ENCODE assay signal across 7 mouse cellular contexts in genomic region chr8:111185472-111185947, GRCm38 (mm10).
DNase-seq lines count a peak whose midpoint lies in the region; ATAC-seq and TF ChIP-seq lines count a peak whose summit lies in the region.

No protein-coding gene starts in this region.

- H3K4me3 ChIP-seq in midbrain, postnatal 0 days (ENCODE audit: low read depth, low read length): no peak overlapping the region
- no peak overlapping the region for H3K4me3 ChIP-seq in midbrain, embryonic 10.5 days

- no peak overlapping the region for H3K4me2 ChIP-seq in midbrain, postnatal 0 days (ENCODE audit: low read depth, low read length, poor library complexity, severe bottlenecking)

- H3K36me3 ChIP-seq in midbrain, postnatal 0 days (ENCODE audit: insufficient read depth, low read length): peaks cover 40% of the 10 kb centered on the region
- peaks cover 88% of the 10 kb centered on the region for H3K36me3 ChIP-seq in midbrain, embryonic 10.5 days

- H3K27ac ChIP-seq in midbrain, postnatal 0 days (ENCODE audit: low read depth, low read length): no peak overlapping the region
- no peak overlapping the region for H3K27ac ChIP-seq in midbrain, embryonic 10.5 days (replicated peaks)

- no peaks in the 10 kb centered on the region for H3K4me1 ChIP-seq in midbrain, postnatal 0 days (ENCODE audit: insufficient read depth, low read length)
- H3K4me1 ChIP-seq in midbrain, embryonic 10.5 days: no peaks in the 10 kb centered on the region

- no peak overlapping the region for H3K9ac ChIP-seq in midbrain, postnatal 0 days (replicated peaks; ENCODE audit: low read length, poor library complexity, severe bottlenecking)

- peak; percentile 66 for DNase-seq in midbrain, postnatal 0 days (ENCODE audit: low spot score)
- DNase-seq in midbrain, embryonic 10.5 days (ENCODE audit: low spot score): no peak
- DNase-seq in gonadal fat pad, adult 2 months (ENCODE audit: low read depth): peak; percentile 92
- peak; percentile 38 for DNase-seq in left cerebral cortex, adult 11 months (ENCODE audit: low spot score)
- peak; percentile 44 for DNase-seq in urinary bladder, adult 2 months (ENCODE audit: low spot score)
- no peak for DNase-seq in thymus, postnatal 4 days

- TF ChIP-seq CTCF in midbrain, postnatal 0 days (IDR thresholded peaks at IDR 0.05): no peak

- no peak for ATAC-seq in midbrain, postnatal 0 days (ENCODE audit: low FRiP score)
- ATAC-seq in cerebellum, adult (ENCODE audit: insufficient number of reproducible peaks, low FRiP score, low TSS enrichment): peak; percentile 45; the same call in 1 of the 2 replicates

- WGBS in midbrain, postnatal 0 days: 65% methylated on average over 4 of the region's 4 CpGs
- WGBS in midbrain, embryonic 10.5 days: 86% methylated on average over 4 of the region's 4 CpGs

- H3K9me3 ChIP-seq in midbrain, postnatal 0 days (ENCODE audit: low read length): no peaks in the 10 kb centered on the region
- no peaks in the 10 kb centered on the region for H3K9me3 ChIP-seq in midbrain, embryonic 10.5 days (replicated peaks)

- H3K27me3 ChIP-seq in midbrain, postnatal 0 days (ENCODE audit: insufficient read depth, low read length): no peaks in the 10 kb centered on the region
- no peaks in the 10 kb centered on the region for H3K27me3 ChIP-seq in midbrain, embryonic 10.5 days (ENCODE audit: low read depth, poor library complexity, severe bottlenecking)

Comparison
In these comparisons a context has a peak if more than half of its experiments do, and no peak if none do; other contexts are left out.
1. DNase-seq: peak in midbrain, postnatal 0 days (single experiment), gonadal fat pad, adult 2 months (single experiment), left cerebral cortex, adult 11 months (single experiment) and urinary bladder, adult 2 months (single experiment); none in midbrain, embryonic 10.5 days (single experiment) and thymus, postnatal 4 days (single experiment).